Mouse (Mus musculus): ENCODE results near the gene Cnot3. TPM values are rescaled to one million over a fixed set of nuclear protein-coding genes. Genes with fewer than 3 reads are reported as not detected.
"Not testable (repeated sequence)": the region's sequence is repeated elsewhere in the genome, so short reads cannot be mapped to it uniquely, and the experiment has no call there.

Cnot3 gene
- polyA plus RNA-seq (2016; fragmentation: Nextera tagmentation; extraction: Ambion mirVana), result 79.6 and 80.4 TPM in 2 replicates

GRCm38 (mm10) chr7:3644672-3645487 is at the start of gene Cnot3:
Cnot3 (plus strand) TSS chr7:3645268.
- Histone ChIP-seq H3K27ac (peak within 1 kb of the TSS; percentile 98), H3K4me1 (replicated peaks) (peaks cover 36% of the 10 kb centered on the region), H3K9me3 (0 out of 2 replicates have a peak, but pooled peaks cover 3% of the 10 kb centered on the region), H3K4me3 (peak within 1 kb of the TSS; percentile 100), H3K36me3 (peaks cover 56% of the 10 kb centered on the region), H3K27me3 (ENCODE audit: insufficient read depth, poor library complexity, severe bottlenecking) (no peaks in the 10 kb centered on the region)
- DNase-seq (ENCODE audit: low spot score), result peak; percentile 99
- under 1% methylated on average over 58 of the region's 58 CpGs for WGBS

GRCm38 (mm10) chr7:3597755-3598154 is 47.3 kb upstream of the Cnot3 start:
- 77% methylated on average over 1 of the region's 1 CpGs for WGBS
- not testable (repeated sequence) for H3K9me3 ChIP-seq

DNA sequence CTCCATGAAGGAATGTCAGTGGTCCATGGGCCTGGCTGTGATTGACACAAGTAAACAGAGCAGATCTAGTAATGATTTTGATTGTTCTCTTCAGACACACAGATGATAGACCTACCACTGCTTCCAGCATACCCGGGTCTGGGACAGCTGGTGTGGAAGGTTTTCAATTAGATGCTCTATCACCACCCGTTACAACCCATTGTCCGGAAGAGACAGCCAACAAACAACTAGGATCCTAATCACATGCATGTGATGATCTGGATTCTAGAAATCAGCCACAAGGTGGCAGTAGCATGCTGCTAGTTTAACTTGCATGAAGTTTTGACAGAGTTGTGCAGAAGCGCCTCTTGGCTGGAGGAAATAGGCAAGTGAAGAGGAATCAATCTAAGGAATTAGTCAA is 43.9 kb upstream of the Cnot3 start:
- H3K4me3 ChIP-seq, result no peak overlapping the region
- DNase-seq (ENCODE audit: low spot score), result peak; percentile 64
- H3K4me1 ChIP-seq (replicated peaks), result no peaks in the 10 kb centered on the region
- WGBS, result 23% methylated on average over 4 of the region's 4 CpGs
- H3K9me3 ChIP-seq, result no peaks in the 10 kb centered on the region
- no peaks in the 10 kb centered on the region for H3K27me3 ChIP-seq (ENCODE audit: insufficient read depth, poor library complexity, severe bottlenecking)
- no peaks in the 10 kb centered on the region for H3K36me3 ChIP-seq
- H3K27ac ChIP-seq, result no peak overlapping the region

More at GRCm38 (mm10) chr7:3597755-3598154, 47.3 kb upstream of the Cnot3 start:
- not testable (repeated sequence) for H3K4me1 ChIP-seq (replicated peaks); H3K36me3 ChIP-seq; H3K27me3 ChIP-seq (ENCODE audit: insufficient read depth, poor library complexity, severe bottlenecking); H3K4me3 ChIP-seq; H3K27ac ChIP-seq; DNase-seq (ENCODE audit: low spot score)

GRCm38 (mm10) chr7:3606798-3607197 is 38.3 kb upstream of the Cnot3 start:
- WGBS, result 18% methylated on average over 2 of the region's 2 CpGs
- H3K4me3 ChIP-seq, result no peak overlapping the region
- H3K4me1 ChIP-seq (replicated peaks), result no peaks in the 10 kb centered on the region

GRCm38 (mm10) chr7:3607391-3607790 is 37.7 kb upstream of the Cnot3 start:
- H3K9me3 ChIP-seq, result 0 out of 2 replicates have a peak, but pooled peaks cover 4% of the 10 kb centered on the region
- 90% methylated on average over 6 of the region's 6 CpGs for WGBS
- H3K27me3 ChIP-seq (ENCODE audit: insufficient read depth, poor library complexity, severe bottlenecking), result no peaks in the 10 kb centered on the region
- H3K4me1 ChIP-seq (replicated peaks), result no peaks in the 10 kb centered on the region
- no peak for DNase-seq (ENCODE audit: low spot score)
- no peak overlapping the region for H3K27ac ChIP-seq
- H3K36me3 ChIP-seq, result no peaks in the 10 kb centered on the region
- no peak overlapping the region for H3K4me3 ChIP-seq

More at GRCm38 (mm10) chr7:3606798-3607197, 38.3 kb upstream of the Cnot3 start:
- Histone ChIP-seq H3K27me3 (ENCODE audit: insufficient read depth, poor library complexity, severe bottlenecking) (no peaks in the 10 kb centered on the region), H3K9me3 (0 out of 2 replicates have a peak, but pooled peaks cover 4% of the 10 kb centered on the region), H3K27ac (no peak overlapping the region), H3K36me3 (no peaks in the 10 kb centered on the region)
- DNase-seq (ENCODE audit: low spot score), result no peak

- Histone ChIP-seq H3K27ac (no peak overlapping the region), H3K4me3 (no peak overlapping the region), H3K27me3 (ENCODE audit: insufficient read depth, poor library complexity, severe bottlenecking) (no peaks in the 10 kb centered on the region), H3K36me3 (no peaks in the 10 kb centered on the region), H3K4me1 (replicated peaks) (no peaks in the 10 kb centered on the region), H3K9me3 (0 out of 2 replicates have a peak, but pooled peaks cover 4% of the 10 kb centered on the region)
- 89% methylated on average over 3 of the region's 3 CpGs for WGBS
- no peak for DNase-seq (ENCODE audit: low spot score)
Observed at GRCm38 (mm10) chr7:3608668-3609067, 36.4 kb upstream of the Cnot3 start.

- 63% methylated on average over 3 of the region's 3 CpGs for WGBS
- no peaks in the 10 kb centered on the region for H3K36me3 ChIP-seq
- no peak for DNase-seq (ENCODE audit: low spot score)
- H3K9me3 ChIP-seq, result 0 out of 2 replicates have a peak, but pooled peaks cover 4% of the 10 kb centered on the region
- H3K4me3 ChIP-seq, result no peak overlapping the region
- no peaks in the 10 kb centered on the region for H3K4me1 ChIP-seq (replicated peaks)
- H3K27me3 ChIP-seq (ENCODE audit: insufficient read depth, poor library complexity, severe bottlenecking), result no peaks in the 10 kb centered on the region
- no peak overlapping the region for H3K27ac ChIP-seq
Observed at GRCm38 (mm10) chr7:3609082-3609481, 36.0 kb upstream of the Cnot3 start.

GRCm38 (mm10) chr7:3610437-3610836 is 34.6 kb upstream of the Cnot3 start:
- Histone ChIP-seq H3K4me1 (replicated peaks) (no peaks in the 10 kb centered on the region), H3K36me3 (no peaks in the 10 kb centered on the region), H3K9me3 (0 out of 2 replicates have a peak, but pooled peaks cover 4% of the 10 kb centered on the region), H3K4me3 (no peak overlapping the region), H3K27ac (no peak overlapping the region), H3K27me3 (ENCODE audit: insufficient read depth, poor library complexity, severe bottlenecking) (no peaks in the 10 kb centered on the region)
- 91% methylated on average over 3 of the region's 3 CpGs for WGBS
- DNase-seq (ENCODE audit: low spot score), result no peak

GRCm38 (mm10) chr7:3611006-3611405 is 34.1 kb upstream of the Cnot3 start:
- 0 out of 2 replicates have a peak, but pooled peaks cover 4% of the 10 kb centered on the region for H3K9me3 ChIP-seq
- WGBS, result 90% methylated on average over 13 of the region's 13 CpGs
- no peak overlapping the region for H3K27ac ChIP-seq
- no peak for DNase-seq (ENCODE audit: low spot score)
- H3K4me1 ChIP-seq (replicated peaks), result no peaks in the 10 kb centered on the region
- H3K27me3 ChIP-seq (ENCODE audit: insufficient read depth, poor library complexity, severe bottlenecking), result no peaks in the 10 kb centered on the region
- H3K36me3 ChIP-seq, result no peaks in the 10 kb centered on the region
- no peak overlapping the region for H3K4me3 ChIP-seq

DNA sequence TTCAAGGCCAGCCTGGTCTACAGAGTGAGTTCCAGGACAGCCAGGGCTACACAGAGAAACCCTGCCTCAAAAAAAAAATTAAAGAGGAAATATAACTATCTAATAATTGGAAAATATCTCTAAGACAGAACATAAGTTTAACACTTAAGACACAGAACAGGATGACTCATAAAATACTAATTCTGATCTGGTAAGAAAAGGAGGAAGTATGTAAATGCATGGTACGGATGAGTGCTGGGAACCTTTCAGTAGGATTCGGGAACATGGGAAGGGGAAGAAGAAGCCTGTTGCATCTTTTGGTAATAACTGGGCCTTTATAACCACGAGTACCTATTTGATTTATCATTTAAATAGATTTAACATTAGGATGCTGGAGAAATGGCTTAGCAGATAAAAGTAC is 31.0 kb upstream of the Cnot3 start:
- H3K27ac ChIP-seq, result no peak overlapping the region
- 0 out of 2 replicates have a peak, but pooled peaks cover 4% of the 10 kb centered on the region for H3K9me3 ChIP-seq
- peaks cover 5% of the 10 kb centered on the region; the same call in 1 of the 2 replicates for H3K36me3 ChIP-seq
- WGBS, result 84% methylated on average over 3 of the region's 3 CpGs
- peaks cover 7% of the 10 kb centered on the region for H3K4me1 ChIP-seq (replicated peaks)
- DNase-seq (ENCODE audit: low spot score), result no peak
- H3K4me3 ChIP-seq, result no peak overlapping the region
- no peaks in the 10 kb centered on the region for H3K27me3 ChIP-seq (ENCODE audit: insufficient read depth, poor library complexity, severe bottlenecking)

DNA sequence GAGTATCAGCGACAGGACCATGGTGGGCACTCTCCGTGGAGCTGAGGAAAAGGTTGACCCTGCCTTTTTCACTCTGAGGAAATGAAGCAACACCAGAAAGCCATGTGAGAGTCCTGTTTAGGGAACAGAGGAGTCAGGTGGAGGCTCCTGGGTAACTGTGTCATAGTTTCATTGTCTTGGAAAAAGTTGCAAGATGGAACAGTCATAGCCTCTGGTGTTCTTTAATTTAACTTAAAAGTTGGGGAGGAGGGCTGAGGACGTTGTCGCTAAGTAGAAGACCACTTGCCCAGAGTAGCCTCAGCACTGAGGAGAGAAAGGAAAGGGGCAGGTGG is 29.0 kb upstream of the Cnot3 start, which contains the start of gene Oscar:
TSS of gene Oscar (minus strand) at position 101 of the 332 bp plus-strand sequence.
- Histone ChIP-seq H3K4me1 (replicated peaks) (peaks cover 7% of the 10 kb centered on the region), H3K4me3 (peak within 1 kb of the TSS; percentile 81), H3K36me3 (peaks cover 25% of the 10 kb centered on the region), H3K9me3 (0 out of 2 replicates have a peak, but pooled peaks cover 2% of the 10 kb centered on the region), H3K27me3 (ENCODE audit: insufficient read depth, poor library complexity, severe bottlenecking) (no peaks in the 10 kb centered on the region), H3K27ac (no peak within 1 kb of the TSS)
- 82% methylated on average over 4 of the region's 4 CpGs for WGBS
- DNase-seq (ENCODE audit: low spot score), result no peak

DNA sequence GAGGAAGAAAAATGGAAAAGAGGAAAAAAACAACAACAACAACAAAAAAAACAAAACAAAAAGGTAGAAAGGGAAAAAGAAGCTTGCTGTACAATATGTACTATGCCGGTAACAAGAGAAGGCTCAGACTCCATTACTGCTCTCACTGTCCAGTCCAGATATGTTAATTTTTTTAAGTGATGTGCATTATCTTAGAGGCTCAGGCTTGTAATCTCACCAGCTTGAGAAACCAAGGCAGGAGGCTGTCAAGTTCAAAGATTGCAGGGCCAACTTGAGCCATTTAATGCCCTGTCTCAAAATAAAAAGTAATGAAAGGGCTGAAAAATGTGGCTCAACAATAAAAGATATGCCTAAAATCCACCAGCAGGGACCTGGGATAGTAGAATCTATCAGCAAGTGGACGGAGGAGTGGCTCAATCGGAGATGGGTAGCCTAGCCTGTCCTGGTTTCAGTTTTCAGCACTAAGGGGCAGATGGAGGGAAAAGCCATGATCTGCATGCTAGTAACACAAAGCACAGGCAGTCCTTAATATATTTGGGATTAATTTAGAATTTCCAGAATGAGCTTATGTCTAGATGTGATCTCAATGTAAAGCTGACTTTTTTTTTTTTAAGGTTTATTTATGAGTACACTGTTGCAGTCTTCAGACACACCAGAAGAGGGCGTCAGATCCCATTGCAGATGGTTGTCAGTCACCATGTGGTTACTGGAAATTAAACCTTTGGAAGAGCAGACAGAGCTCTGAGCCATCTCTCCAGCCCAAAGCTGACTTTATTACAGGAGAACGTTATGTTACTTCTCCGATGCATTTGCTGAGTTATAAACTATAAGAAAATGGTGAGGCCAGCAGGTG is 28.5 kb upstream of the Cnot3 start:
- no peak for DNase-seq (ENCODE audit: low spot score)
- H3K27me3 ChIP-seq (ENCODE audit: insufficient read depth, poor library complexity, severe bottlenecking), result no peaks in the 10 kb centered on the region
- H3K27ac ChIP-seq, result no peak overlapping the region
- 45% methylated on average over 6 of the region's 6 CpGs for WGBS
- no peaks in the 10 kb centered on the region for H3K9me3 ChIP-seq
- peaks cover 26% of the 10 kb centered on the region for H3K36me3 ChIP-seq
- peak overlapping the region; percentile 81 for H3K4me3 ChIP-seq
- H3K4me1 ChIP-seq (replicated peaks), result peaks cover 7% of the 10 kb centered on the region

Data from hindbrain, embryonic 10.5 days (tissue).